Mouse (Mus musculus) left cerebral cortex, postnatal 4 days (tissue): ENCODE measurements around the gene Gm20736. TPM values are rescaled to one million over a fixed set of nuclear protein-coding genes. Genes with fewer than 3 reads are reported as not detected.
"Not testable (repeated sequence)": the region's sequence is repeated elsewhere in the genome, so short reads cannot be mapped to it uniquely, and the experiment has no call there.

ENCODE experiments used
- DNase-seq: peaks from one replicate; pipeline ENCODE4 v3.0.0-alpha.2; 2022
- intact Hi-C: fragments of 180-260 bp; cut with DNase I; formaldehyde crosslinking; loops from one replicate; pipeline ENCODE4 v1.15.1; 2025
- total RNA-seq, 2 experiments: library from RNA; stranded (reverse); gene quantifications; 2 replicates each; pipeline ENCODE4 v1.2.3; 2021

The Gm20736 gene
- total RNA-seq = not detected

- DNase-seq, intact Hi-C loops: not testable (repeated sequence)
These were observed at the start of gene Gm20736 for GRCm38 (mm10) chrY:65377390-65377789. Gene Gm20736, plus strand, starts transcription at chrY:65377690.

Other genes starting within 250 kb of the Gm20736 start
- gene Gm20924, start 170.2 kb upstream of the Gm20736 start, total RNA-seq = not detected